Mouse (Mus musculus) stomach, postnatal 0 days (tissue): ENCODE results near the gene Tnc.

Experiments used
- CTCF ChIP-seq: IDR thresholded peaks from 2 replicates; pipeline ENCODE4 v1.5.1; 2016; ENCODE audit warnings: antibody characterized with exemption, low read depth, mild to moderate bottlenecking, moderate library complexity
- EP300 ChIP-seq: optimal IDR thresholded peaks from 2 replicates; pipeline ENCODE3; 2016; ENCODE audit warnings: antibody characterized with exemption

DNA sequence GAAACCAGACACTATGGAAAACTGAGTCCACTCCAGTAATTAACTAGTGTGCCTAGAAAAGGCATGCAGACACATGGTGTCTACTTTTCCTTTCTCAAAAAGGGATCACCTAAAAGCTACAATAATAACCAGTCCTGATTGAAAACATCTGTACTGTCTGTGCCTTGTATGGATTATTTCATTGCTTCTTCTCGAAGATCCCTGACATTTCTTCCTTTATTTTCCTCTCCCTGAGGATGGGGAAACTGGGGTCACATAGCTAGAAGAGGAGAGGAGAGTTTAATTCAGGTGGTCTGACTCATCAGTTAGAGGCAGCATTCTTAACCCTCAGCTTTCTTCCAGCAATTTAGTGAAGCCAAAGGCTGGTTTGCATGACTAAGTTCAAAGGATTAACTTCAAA is 17.3 kb downstream of the Tnc start:
- TF ChIP-seq CTCF, result no peak
- TF ChIP-seq EP300, result no peak
